In the genomic region with DNA sequence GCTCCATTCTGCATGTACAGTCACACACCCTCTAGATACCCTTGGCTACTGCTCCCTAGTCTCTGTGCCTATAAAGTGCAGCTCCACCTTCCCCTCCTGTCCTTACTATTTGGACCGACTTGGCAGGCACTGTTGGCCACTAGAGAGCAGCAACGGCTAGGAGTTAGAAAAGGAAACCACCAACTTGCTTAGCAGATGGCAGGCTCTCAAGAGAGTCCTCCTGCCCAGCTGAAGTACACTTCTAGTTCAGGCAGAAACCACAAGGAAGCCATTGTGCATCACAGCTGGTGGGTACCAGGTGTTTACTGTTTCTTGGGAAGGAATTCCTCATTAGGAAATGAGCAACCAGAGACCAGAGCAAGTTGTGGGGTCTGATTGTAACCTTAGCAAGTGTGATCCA, we compare ENCODE assay signal across 8 mouse cellular contexts.
A peak's percentile ranks its signal among the peaks of the same experiment; 100 is the strongest.
DNase-seq lines count a peak whose midpoint lies in the region; ATAC-seq lines count a peak whose summit lies in the region.

No protein-coding gene starts in this region.

- no peaks in the 10 kb centered on the region for H3K36me3 ChIP-seq in forebrain, embryonic 16.5 days (ENCODE audit: control insufficient read depth, insufficient read depth)

- no peak overlapping the region for H3K9ac ChIP-seq in forebrain, embryonic 16.5 days (replicated peaks; ENCODE audit: low read depth, low read length)

- no peaks in the 10 kb centered on the region for H3K9me3 ChIP-seq in forebrain, embryonic 16.5 days (ENCODE audit: control insufficient read depth, low read length)

- WGBS in forebrain, embryonic 16.5 days: 0% methylated on average over 2 of the region's 2 CpGs

- no peaks in the 10 kb centered on the region for H3K4me1 ChIP-seq in forebrain, embryonic 16.5 days (replicated peaks; ENCODE audit: control insufficient read depth, insufficient read depth, low read length)

- no peak overlapping the region for H3K4me2 ChIP-seq in forebrain, embryonic 16.5 days (ENCODE audit: low read length)

- H3K27ac ChIP-seq in forebrain, embryonic 16.5 days (ENCODE audit: low read length): no peak overlapping the region

- H3K4me3 ChIP-seq in forebrain, embryonic 16.5 days (replicated peaks; ENCODE audit: low read length): no peak overlapping the region

- peak; percentile 72 for ATAC-seq in forebrain, embryonic 16.5 days
- ATAC-seq in hematopoietic stem cell, adult 5-6 weeks (replicated peaks in 1 of 2; ENCODE audit: insufficient read depth in 1 of 2, low FRiP score in 2 of 2, low TSS enrichment in 1 of 2, low read depth in 1 of 2, poor library complexity in 2 of 2, severe bottlenecking in 2 of 2): peak; percentile 80 to 83

- H3K27me3 ChIP-seq in forebrain, embryonic 16.5 days (replicated peaks; ENCODE audit: control insufficient read depth, insufficient read depth, low read length): no peaks in the 10 kb centered on the region

- peak; percentile 31 for DNase-seq in MEL-GATA-1-ER (ENCODE audit: extremely low read depth, low read depth)
- peak; percentile 41 for DNase-seq in cerebellum, adult 11 months
- peak; percentile 57 for DNase-seq in layer of hippocampus, adult 9-10 months (ENCODE audit: low spot score)
- DNase-seq in lung, postnatal 14 days: peak; percentile 78
- peak; percentile 84 for DNase-seq in retina, embryonic 14.5 days (ENCODE audit: low spot score)
- DNase-seq in urinary bladder, postnatal 14 days (ENCODE audit: low spot score): peak; percentile 70

Comparison
In these comparisons a context has a peak if more than half of its experiments do, and no peak if none do; other contexts are left out.
1. DNase-seq: peak in every context shown above with its lines; median percentile 84 in retina, embryonic 14.5 days; 78 in lung, postnatal 14 days; 70 in urinary bladder, postnatal 14 days; 57 in layer of hippocampus, adult 9-10 months; 41 in cerebellum, adult 11 months; 31 in MEL-GATA-1-ER.